Mouse (Mus musculus) heart, postnatal 0 days (tissue): ENCODE data around the gene Rora.

Source experiments
- CTCF ChIP-seq: IDR thresholded peaks from 2 replicates; pipeline ENCODE4 v1.5.1; 2016; ENCODE audit warnings: antibody characterized with exemption, control low read depth, low read depth
- EP300 ChIP-seq: IDR thresholded peaks from 2 replicates; pipeline ENCODE4 v1.6.1; 2016; ENCODE audit warnings: antibody characterized with exemption, low read depth

GRCm38 (mm10) chr9:69104321-69104720 lies 450.7 kb downstream of the Rora start:
- no peak for TF ChIP-seq CTCF
- TF ChIP-seq EP300, result no peak
